Mouse (Mus musculus) embryonic facial prominence, embryonic 11.5 days (tissue): ENCODE measurements around the gene Abl1. TPM values are rescaled to one million over a fixed set of nuclear protein-coding genes. Genes with fewer than 3 reads are reported as not detected.
A peak's percentile ranks its signal among the peaks of the same experiment; 100 is the strongest.

ENCODE experiments used
- ATAC-seq: fragments of 200-750 bp; cut with Nextera tagmentation; replicated peaks from 2 replicates; pipeline ENCODE4 v1.8.0; 2017; ENCODE audit warnings: low read depth; ENCODE audit not compliant: insufficient number of reproducible peaks, low FRiP score, low TSS enrichment
- DNase-seq: peaks from one replicate; pipeline ENCODE4 v3.0.0-alpha.2; 2015; ENCODE audit warnings: low spot score
- H3K27ac ChIP-seq: fragments of 300-500 bp; sonication (generic); replicated peaks from 2 replicates; pipeline ENCODE4 v1.5.1; 2014; ENCODE audit warnings: mild to moderate bottlenecking, low read depth, low read length, control low read depth
- H3K27me3 ChIP-seq: fragments of 300-500 bp; sonication (generic); 2 replicates; pipeline ENCODE4 v1.6.1; 2014; ENCODE audit warnings: mild to moderate bottlenecking, low read length, moderate library complexity, mixed read lengths; ENCODE audit not compliant: control insufficient read depth, insufficient read depth
- H3K36me3 ChIP-seq: fragments of 300-500 bp; sonication (generic); replicated peaks from 2 replicates; pipeline ENCODE4 v1.6.1; 2014; ENCODE audit warnings: low read depth, mild to moderate bottlenecking, low read length, moderate library complexity, mixed read lengths; ENCODE audit not compliant: control insufficient read depth, insufficient read depth
- H3K4me1 ChIP-seq: fragments of 300-500 bp; sonication (generic); 2 replicates; pipeline ENCODE4 v1.6.1; 2014; ENCODE audit warnings: low read length, mixed read lengths; ENCODE audit not compliant: control insufficient read depth, insufficient read depth
- H3K4me2 ChIP-seq: fragments of 300-500 bp; sonication (generic); 2 replicates; pipeline ENCODE4 v1.6.1; 2014; ENCODE audit warnings: low read depth, mild to moderate bottlenecking, control low read depth, low read length, moderate library complexity
- H3K4me3 ChIP-seq: fragments of 300-500 bp; sonication (generic); 2 replicates; pipeline ENCODE4 v1.5.1; 2014; ENCODE audit warnings: low read depth, low read length, control low read depth
- H3K9ac ChIP-seq: fragments of 300-500 bp; sonication (generic); replicated peaks from 2 replicates; pipeline ENCODE4 v1.6.1; 2014; ENCODE audit warnings: mild to moderate bottlenecking, control low read depth, low read length
- H3K9me3 ChIP-seq: fragments of 300-500 bp; sonication (generic); replicated peaks from 2 replicates; pipeline ENCODE4 v1.6.1; 2016; ENCODE audit warnings: mild to moderate bottlenecking, low read length, inconsistent platforms, mixed read lengths; ENCODE audit not compliant: control insufficient read depth
- WGBS: fragments of 180-500 bp; shearing (Covaris S2); extraction: QIAGEN DNeasy Blood & Tissue Kit; methylation state at CpG from one replicate; pipeline ENCODE4 v1.1.7; 2014; 5-methylcytosine and 5-hydroxymethylcytosine counted together
- polyA plus RNA-seq: library from polyadenylated mRNA; unstranded; fragments of >200 nt; fragmentation: Nextera tagmentation; extraction: Ambion mirVana; gene quantifications from 2 replicates; pipeline ENCODE4 v1.2.1, GENCODE M21; 2014

Gene Abl1
- polyA plus RNA-seq, 1 experiment from 2014 or later = 39.5 TPM

DNA sequence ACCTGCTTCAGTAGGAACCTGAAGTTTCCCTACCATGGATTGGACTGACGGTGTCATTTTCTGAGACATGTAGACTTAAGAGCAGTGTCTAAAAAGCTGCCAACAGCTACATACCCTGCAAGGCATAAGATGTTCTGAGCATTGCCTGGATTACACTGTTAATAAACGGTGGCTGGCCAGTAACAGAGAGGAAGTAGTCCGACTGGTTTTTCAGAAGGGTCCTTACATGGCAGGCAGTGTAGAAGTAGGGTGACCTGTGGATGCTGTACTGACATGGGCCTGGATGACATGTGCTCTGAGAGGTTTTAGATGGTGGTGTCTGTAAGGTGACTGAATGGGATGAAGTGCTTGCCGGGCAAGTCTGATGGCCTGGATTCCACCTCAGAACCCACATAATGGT is 79.6 kb downstream of the Abl1 start:
- peaks cover 9% of the 10 kb centered on the region; the same call in 1 of the 2 replicates for H3K4me1 ChIP-seq
- WGBS = 71% methylated on average over 4 of the region's 4 CpGs

DNA sequence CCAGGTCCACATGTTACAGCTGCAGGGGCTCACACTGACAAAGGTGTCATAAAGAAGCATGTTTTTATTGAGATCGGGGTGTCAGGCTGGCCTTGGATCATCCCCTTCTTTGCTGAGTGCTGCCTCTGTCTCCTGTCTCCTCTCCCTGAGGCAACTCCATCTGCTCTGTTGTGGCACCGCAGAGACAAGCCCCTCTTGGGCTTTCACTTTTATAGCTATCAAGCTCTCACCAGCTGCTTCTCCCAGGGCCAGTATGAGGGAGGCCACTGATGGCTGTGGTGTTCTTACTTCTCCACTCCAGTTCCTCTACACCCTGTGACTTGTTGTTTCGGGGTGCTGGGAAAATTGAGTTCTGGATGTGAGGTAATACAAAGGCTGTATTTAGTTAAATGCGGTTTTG is 80.9 kb downstream of the Abl1 start:
- ATAC-seq (0 out of 2 replicates have a peak, but pooled peaks have one; percentile 21), DNase-seq (no peak)
- no peaks in the 10 kb centered on the region for H3K9me3 ChIP-seq
- peaks cover 9% of the 10 kb centered on the region; the same call in 1 of the 2 replicates for H3K4me1 ChIP-seq
- H3K27me3 ChIP-seq = no peaks in the 10 kb centered on the region
- H3K9ac ChIP-seq = no peak overlapping the region
- peak overlapping the region; percentile 16; the same call in 1 of the 2 replicates for H3K27ac ChIP-seq
- no peak overlapping the region for H3K4me3 ChIP-seq
- H3K4me2 ChIP-seq = peak overlapping the region; percentile 7; the same call in 1 of the 2 replicates
- H3K36me3 ChIP-seq = no peaks in the 10 kb centered on the region
- WGBS = 40% methylated on average over 4 of the region's 4 CpGs

More for the DNA sequence above, 79.6 kb downstream of the Abl1 start:
- H3K27me3 ChIP-seq = no peaks in the 10 kb centered on the region
- no peak overlapping the region for H3K27ac ChIP-seq
- H3K9ac ChIP-seq = no peak overlapping the region
- no peak overlapping the region for H3K4me2 ChIP-seq
- DNase-seq = no peak
- no peak overlapping the region for H3K4me3 ChIP-seq
- no peaks in the 10 kb centered on the region for H3K9me3 ChIP-seq
- ATAC-seq = no peak
- no peaks in the 10 kb centered on the region for H3K36me3 ChIP-seq

DNA sequence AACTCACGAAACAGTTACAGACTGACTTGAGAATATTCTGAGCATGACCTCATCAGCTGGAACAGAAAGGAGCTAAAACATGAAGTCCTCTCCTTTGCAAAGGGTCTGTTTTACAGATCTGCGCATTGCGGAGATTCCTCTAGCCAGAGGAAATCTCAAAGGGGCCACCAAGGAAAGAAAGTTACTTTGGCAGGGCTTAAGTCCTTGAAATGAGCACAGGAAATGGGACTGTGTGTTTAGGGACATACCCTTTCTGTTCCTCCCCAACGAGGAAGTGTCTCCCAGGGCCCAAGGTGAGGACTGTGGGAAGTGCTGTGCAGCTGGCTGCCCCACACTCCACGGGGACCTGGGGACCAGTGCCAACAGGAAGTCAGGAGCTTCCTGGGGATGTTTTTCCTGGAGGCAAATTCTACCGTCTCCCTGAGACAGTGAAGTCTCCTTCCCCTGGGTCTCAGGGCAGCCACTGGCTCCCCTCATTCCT is 81.5 kb downstream of the Abl1 start:
- 24% methylated on average over 6 of the region's 6 CpGs for WGBS
- ATAC-seq = no peak
- no peaks in the 10 kb centered on the region for H3K9me3 ChIP-seq
- no peak overlapping the region; the same call in 1 of the 2 replicates for H3K27ac ChIP-seq
- peaks cover 9% of the 10 kb centered on the region; the same call in 1 of the 2 replicates for H3K4me1 ChIP-seq
- H3K4me3 ChIP-seq = no peak overlapping the region
- no peak for DNase-seq
- H3K27me3 ChIP-seq = no peaks in the 10 kb centered on the region
- no peak overlapping the region for H3K4me2 ChIP-seq
- no peaks in the 10 kb centered on the region for H3K36me3 ChIP-seq
- H3K9ac ChIP-seq = no peak overlapping the region

DNA sequence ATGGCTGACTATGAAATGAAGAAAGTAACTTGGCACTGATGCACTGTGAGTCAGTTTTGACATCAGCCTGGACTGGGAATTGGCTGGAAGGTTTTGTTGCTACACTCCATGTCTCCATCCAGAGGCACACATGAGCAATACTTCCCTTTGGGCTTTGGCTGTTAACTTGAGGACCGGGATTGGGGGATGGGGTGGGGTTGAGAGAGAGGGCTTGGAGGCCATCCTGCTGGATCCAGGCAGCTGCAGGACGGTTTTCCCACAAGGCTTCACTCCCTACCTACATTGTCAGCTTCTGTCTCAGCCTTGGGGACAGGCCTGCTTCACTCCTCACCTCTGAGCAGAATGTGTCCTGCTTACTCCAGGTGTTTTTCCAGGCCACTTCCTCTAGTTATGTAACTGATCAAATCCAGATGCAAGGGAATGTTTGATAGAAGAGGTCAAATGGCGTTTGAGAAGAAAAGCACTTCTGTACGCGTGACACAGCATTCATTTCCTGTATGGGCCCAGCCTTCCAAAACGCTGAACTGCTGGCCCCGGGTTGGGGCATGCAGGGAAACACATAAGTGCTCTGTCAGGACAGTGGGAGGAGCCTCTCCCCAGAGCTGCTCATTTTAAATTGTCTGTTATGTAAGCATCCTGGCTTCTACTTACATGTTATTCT is 82.7 kb downstream of the Abl1 start:
- Histone ChIP-seq H3K36me3 (no peaks in the 10 kb centered on the region), H3K27ac (0 out of 2 replicates have a peak overlapping the region, but pooled peaks have one; percentile 29), H3K27me3 (no peaks in the 10 kb centered on the region), H3K4me1 (peaks cover 9% of the 10 kb centered on the region; the same call in 1 of the 2 replicates), H3K4me3 (no peak overlapping the region), H3K9me3 (no peaks in the 10 kb centered on the region), H3K4me2 (peak overlapping the region; percentile 21; the same call in 1 of the 2 replicates), H3K9ac (no peak overlapping the region)
- peak; percentile 85 for DNase-seq
- 13% methylated on average over 7 of the region's 7 CpGs for WGBS
- no peak; the same call in 1 of the 2 replicates for ATAC-seq

DNA sequence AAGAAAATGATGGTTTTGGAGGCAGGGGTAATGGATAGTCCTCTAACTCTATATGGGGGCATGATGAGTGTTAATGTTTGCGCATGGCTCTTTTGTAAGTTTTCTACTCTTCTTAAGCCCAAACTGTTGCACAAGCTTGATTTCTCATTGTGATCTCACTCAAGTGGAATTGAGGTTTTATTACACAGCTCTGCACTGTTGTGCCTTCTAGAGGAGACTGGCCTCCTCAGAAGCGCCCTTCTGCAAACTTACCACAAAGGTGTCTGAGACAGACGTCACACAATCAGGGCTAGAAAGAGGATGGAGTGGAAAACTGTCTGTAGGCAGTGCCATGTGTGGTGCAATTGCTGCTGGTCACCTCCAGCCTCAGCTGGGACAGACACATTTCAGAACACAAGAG is 88.3 kb downstream of the Abl1 start:
- H3K36me3 ChIP-seq = peaks cover 13% of the 10 kb centered on the region

DNA sequence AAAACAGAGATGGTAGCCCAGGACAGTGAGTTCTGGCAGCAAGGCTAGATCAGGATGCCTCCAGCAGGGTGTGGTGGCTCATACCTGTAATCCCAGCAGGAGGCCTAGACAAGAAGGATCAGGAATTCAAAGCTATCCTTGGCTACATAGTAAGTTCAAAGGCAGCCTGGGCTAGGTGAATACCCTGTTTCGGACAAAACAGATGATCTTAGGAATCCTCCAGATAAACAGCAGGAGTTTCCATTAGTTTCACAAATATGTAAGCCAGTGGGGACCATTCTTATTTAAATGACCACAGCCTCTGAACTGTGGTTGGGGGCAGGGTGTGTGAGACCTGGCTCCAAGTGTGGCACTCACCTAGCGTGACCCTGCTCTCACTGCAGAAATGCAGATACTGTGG is 91.1 kb downstream of the Abl1 start:
- H3K4me2 ChIP-seq = no peak overlapping the region
- H3K4me3 ChIP-seq = no peak overlapping the region
- ATAC-seq = no peak
- no peaks in the 10 kb centered on the region for H3K27me3 ChIP-seq
- DNase-seq = no peak
- peaks cover 18% of the 10 kb centered on the region for H3K36me3 ChIP-seq
- H3K9ac ChIP-seq = no peak overlapping the region
- no peaks in the 10 kb centered on the region for H3K9me3 ChIP-seq
- H3K27ac ChIP-seq = no peak overlapping the region
- 91% methylated on average over 2 of the region's 2 CpGs for WGBS
- no peaks in the 10 kb centered on the region for H3K4me1 ChIP-seq

More for the DNA sequence above, 88.3 kb downstream of the Abl1 start:
- WGBS = 98% methylated on average over 3 of the region's 3 CpGs
- Histone ChIP-seq H3K4me3 (no peak overlapping the region), H3K9ac (no peak overlapping the region), H3K27me3 (no peaks in the 10 kb centered on the region), H3K27ac (no peak overlapping the region), H3K9me3 (no peaks in the 10 kb centered on the region), H3K4me2 (no peak overlapping the region), H3K4me1 (no peaks in the 10 kb centered on the region)
- DNase-seq = no peak
- no peak for ATAC-seq

DNA sequence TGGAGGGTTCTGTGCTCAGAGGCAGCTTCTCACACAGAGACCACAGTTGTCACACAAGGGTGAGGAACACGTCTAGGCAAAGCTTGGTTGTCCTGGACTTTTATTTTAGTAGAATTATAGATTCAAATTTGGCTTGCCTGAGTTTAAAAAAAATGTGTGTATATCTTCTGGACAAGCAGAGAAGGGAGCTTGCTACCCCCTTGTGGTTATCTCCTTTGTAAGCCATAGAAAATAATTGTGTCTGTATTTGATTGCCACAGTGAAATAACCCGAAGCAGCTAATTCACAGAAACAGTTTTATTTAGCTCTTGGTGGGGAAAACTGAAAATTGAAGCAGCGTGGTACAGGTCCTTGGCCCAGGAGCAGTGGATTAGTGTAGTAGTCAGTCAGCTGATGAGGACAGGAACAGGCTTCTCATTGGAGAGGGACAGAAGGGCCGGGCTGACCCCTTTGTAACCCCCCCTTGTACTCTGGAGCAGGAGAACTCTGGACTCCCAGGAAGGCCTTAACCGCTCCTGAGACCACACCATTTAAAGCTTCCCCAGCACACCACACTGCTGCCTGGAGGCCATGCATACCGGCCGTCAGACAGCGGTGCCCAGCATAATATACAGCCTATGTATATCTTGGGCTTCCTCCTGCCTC is 94.9 kb downstream of the Abl1 start:
- Histone ChIP-seq H3K36me3 (peaks cover 29% of the 10 kb centered on the region), H3K4me1 (no peaks in the 10 kb centered on the region), H3K4me2 (no peak overlapping the region), H3K4me3 (no peak overlapping the region), H3K27me3 (no peaks in the 10 kb centered on the region), H3K9me3 (no peaks in the 10 kb centered on the region), H3K27ac (no peak overlapping the region), H3K9ac (no peak overlapping the region)
- no peak for DNase-seq
- no peak for ATAC-seq
- 71% methylated on average over 8 of the region's 8 CpGs for WGBS

DNA sequence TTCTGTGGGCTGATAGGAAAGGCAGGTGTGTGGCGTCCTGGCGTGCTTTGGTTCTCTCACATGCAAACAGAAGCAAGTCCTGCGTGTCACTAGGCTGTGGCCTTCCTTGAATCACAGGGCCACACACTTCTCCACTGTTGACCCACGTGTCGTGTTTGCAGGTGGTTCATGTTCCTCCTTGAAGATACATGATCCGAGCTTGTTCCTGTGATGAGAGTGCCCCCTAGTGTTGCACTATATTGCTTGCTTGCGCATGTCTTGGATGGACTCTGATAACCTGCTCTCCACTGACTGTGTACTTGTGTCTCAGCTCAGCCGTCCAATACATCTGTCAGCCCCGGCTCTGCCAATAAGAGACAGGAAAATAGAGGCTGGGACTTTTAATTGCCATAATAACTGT is 96.9 kb downstream of the Abl1 start:
- H3K9me3 ChIP-seq = no peaks in the 10 kb centered on the region
- DNase-seq (peak; percentile 87), ATAC-seq (no peak)
- H3K4me1 ChIP-seq = no peaks in the 10 kb centered on the region
- H3K4me3 ChIP-seq = no peak overlapping the region
- 45% methylated on average over 9 of the region's 9 CpGs for WGBS
- H3K27ac ChIP-seq = no peak overlapping the region
- H3K27me3 ChIP-seq = no peaks in the 10 kb centered on the region
- no peak overlapping the region for H3K4me2 ChIP-seq
- H3K9ac ChIP-seq = no peak overlapping the region
- peaks cover 24% of the 10 kb centered on the region for H3K36me3 ChIP-seq
